Mouse (Mus musculus) left cerebral cortex, postnatal 4 days (tissue): ENCODE results near the gene Galnt11. TPM values are rescaled to one million over a fixed set of nuclear protein-coding genes. Genes with fewer than 3 reads are reported as not detected.
A peak's percentile ranks its signal among the peaks of the same experiment; 100 is the strongest.
"Not testable (repeated sequence)": the region's sequence is repeated elsewhere in the genome, so short reads cannot be mapped to it uniquely, and the experiment has no call there.

Source experiments
- DNase-seq: peaks from one replicate; pipeline ENCODE4 v3.0.0-alpha.2; 2022
- intact Hi-C: fragments of 180-260 bp; cut with DNase I; formaldehyde crosslinking; loops from one replicate; pipeline ENCODE4 v1.15.1; 2025
- total RNA-seq, 2 experiments: library from RNA; stranded (reverse); gene quantifications; 2 replicates each; pipeline ENCODE4 v1.2.3; 2021

Gene Galnt11
- total RNA-seq = 10 to 100 TPM; 36.8 to 38.6 TPM

DNA sequence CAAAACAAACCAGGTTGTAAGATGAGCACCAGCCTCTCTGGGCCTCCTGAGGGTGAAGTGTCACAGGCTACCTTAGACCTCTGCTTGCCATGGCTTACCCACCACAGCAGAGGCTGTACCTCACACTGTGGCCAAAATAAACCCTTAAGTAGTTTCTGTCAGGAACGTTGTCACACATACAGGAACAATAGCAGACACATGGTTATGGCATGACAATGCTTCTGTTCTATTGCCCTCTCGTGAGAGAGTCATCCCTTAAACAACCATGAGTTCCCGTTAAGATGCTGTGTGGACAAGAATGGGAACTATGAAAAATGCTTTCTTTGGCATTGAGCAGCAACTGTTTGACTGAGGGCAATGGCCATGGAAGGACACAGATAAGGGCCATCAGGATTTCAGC is at the start of gene Galnt11:
Galnt11 (plus strand) TSS at position 301 of the 400 bp plus-strand sequence.
- intact Hi-C loops = no loop called here

DNA sequence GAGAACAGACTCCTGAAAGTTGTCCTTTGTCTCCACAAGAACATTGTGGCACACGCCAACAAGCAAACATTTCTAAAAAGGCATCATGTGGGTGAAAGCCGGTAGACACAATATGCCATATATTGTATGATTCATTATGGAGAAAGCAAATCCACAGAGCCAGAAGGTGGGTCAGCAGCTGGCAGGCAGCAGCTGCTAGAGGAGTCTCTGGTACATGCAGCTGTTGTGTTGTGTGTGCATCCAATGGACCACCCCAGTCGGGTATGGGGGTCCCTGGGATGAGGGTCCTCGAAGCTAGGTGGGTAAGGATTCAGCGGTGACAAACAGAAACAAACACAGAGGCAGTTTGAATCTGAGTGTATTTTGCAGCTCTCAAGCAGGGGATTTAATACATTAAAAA is 43.8 kb upstream of the Galnt11 start:
- intact Hi-C loops = not testable (repeated sequence)

More for the DNA sequence above, at the start of gene Galnt11:
- DNase-seq = no peak

DNA sequence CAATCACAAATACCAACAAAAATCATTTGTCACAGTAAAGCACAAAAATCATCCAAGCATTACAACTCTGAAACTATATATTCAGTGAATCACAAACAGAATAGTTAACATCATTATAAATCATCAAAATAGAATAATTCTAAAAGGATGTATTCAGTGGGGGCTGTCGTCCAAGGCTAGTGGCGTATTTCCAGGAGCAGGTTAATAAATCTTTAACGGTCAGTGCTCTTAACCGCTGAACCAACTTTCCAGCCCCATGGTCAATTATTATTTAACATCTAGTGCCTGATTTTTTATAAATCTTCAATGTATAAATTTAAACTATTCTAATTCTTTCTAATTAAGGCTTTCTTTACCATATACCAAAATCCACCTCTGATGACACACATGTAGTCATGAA is 43.2 kb upstream of the Galnt11 start:
- DNase-seq, intact Hi-C loops: not testable (repeated sequence)

More for the DNA sequence above, 43.8 kb upstream of the Galnt11 start:
- not testable (repeated sequence) for DNase-seq

DNA sequence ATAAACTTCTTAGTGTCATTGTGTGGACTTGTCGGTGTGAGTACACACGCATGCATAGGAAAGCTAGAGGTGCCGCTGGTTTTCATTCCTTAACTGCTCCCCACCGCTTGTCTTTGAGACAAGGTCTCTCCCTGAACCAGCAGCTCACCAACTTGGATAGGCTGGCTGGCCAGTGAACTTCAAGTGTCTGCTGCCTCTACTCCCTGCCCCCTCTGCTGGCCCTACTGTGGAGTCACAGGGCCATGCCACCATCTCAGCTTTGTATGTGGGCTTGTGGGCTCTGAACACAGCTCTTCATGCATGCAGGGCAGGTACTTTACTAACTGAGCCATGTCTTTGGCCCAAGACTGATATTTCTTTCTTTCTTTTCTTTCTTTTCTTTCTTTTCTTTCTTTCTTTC is 42.4 kb upstream of the Galnt11 start:
- no peak for DNase-seq
- intact Hi-C loops = no loop called here

DNA sequence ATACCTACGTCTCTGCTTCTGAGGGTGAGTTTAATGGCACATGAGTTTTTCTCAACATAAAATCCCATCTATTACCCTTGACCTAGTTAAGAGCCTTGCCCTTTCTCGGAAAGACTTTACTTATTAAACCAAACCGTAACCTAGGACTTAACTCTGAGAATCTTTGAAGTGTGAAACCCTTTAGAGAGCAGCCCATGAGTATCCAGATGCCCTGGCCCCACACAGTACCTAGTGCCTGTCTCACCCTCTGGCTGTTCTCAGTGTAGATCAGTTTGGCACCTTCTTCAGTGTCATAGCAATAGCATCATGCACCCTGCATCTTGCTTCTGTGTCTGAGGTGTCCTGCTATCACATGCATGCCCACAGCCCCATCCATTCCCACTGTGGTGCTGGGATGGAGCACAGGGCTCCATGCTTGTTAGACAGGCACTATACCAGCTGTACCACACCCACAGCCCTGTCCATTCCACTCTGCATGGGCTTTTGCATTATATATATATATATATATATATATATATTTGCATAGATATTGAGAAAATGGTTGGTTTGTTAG is 41.7 kb upstream of the Galnt11 start:
- intact Hi-C loops = no loop called here
- DNase-seq = no peak

DNA sequence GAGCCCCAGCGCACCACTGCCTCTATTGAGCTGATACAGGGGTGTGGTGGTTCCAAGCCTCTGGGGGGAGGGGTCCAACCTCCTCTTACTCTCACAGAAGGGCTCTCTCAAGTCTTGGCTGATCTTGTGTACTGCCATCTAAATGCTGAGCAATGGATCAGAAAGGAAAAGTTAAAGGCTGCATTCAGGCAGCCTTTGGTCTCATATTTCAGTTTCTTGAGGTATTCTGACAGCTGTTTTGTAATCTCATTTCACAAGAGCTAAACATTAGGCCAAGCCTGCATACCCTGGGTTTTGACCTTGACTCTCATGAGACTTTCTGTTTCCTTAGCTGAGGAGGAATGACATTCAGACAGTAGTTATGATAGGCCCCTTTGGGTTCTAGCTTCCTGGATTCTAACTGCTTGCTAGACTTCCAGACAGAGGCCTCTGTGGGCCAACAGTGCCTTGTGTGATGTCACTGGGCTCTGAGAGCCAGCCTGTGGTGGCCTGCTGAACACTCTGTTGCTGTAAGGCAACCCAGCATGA is 40.6 kb upstream of the Galnt11 start, which contains the start of gene Galntl5:
Galntl5 (plus strand) TSS at position 457 of the 528 bp plus-strand sequence.
- intact Hi-C loops = no loop called here
- no peak for DNase-seq

DNA sequence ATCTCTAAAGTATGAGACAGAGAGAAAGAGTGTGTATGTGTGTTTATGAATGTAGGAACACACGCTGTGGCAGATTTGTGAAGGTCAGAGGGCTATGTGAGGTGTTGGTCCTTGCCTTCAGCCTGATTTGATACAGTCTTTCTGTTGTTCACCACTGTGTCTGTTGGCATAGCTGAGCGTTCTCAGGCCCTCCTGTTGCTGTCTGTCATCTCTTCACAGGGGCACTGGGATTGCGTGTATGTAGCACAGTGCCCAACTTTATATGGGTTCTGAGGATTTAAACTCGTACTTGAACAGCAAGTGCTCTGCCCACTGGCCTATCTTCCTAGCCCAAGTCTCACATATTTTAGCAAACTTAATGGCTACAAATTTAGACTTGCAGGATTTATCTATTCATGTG is 38.1 kb upstream of the Galnt11 start:
- DNase-seq = no peak
- intact Hi-C loops = no loop called here

DNA sequence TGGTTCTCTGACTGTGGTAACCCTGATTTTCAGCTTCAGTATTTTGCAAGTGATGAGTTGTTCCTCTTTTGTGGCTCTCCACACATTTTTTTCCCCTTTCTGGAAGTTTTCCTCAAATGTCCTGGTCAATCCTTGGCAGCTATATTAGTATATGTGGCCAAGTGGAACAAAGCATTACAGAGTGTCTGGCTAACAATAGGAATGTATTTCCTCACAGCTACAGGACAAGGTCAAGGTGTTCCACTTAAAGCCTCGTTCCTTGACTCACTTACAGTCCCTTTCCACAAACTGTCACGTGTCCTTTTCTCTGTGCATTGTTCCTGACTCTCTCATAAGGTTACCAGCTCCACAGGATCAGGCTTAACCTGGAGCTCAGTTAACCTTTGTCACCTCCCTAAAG is 37.1 kb upstream of the Galnt11 start:
- intact Hi-C loops = no loop called here
- no peak for DNase-seq

DNA sequence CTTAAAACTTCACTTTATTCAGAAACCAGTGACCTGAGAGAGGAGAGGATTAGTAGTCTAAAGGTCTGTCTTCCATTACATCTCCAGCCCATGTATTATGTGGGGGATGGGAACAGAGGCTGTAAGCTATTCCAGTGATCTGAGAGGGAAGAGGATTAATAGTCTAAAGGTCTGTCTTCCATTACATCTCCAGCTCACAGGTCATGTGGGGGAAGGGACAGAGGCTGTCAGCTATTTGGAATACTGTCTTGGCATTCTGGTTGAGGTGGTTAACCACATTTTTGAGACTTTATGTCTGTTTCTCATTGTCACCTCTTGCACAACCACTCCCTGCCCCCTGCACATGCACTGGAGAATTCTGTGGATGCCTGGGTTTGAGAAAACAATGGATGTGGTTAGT is 34.0 kb upstream of the Galnt11 start:
- intact Hi-C loops = no loop called here
- DNase-seq = no peak

DNA sequence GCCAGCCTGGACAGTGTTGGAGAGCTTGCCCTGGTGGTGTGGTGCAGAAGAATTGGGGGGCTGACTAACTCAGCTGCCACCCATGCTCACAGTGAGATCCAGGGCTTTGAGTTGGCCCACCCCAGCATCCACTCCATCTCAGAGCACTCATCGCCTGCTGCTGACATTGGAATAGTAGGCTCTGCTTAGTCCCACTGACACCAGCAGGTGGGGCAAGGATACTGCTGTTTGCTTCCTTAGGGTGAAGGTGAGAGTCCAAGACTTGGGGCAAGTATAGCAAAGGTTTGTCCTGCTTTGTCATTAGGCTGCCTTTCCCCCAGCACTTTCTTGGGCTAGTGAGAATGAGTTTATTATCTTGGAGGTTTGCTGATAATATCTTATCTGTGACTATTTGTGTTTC is 32.9 kb upstream of the Galnt11 start:
- intact Hi-C loops = no loop called here
- peak; percentile 6 for DNase-seq

DNA sequence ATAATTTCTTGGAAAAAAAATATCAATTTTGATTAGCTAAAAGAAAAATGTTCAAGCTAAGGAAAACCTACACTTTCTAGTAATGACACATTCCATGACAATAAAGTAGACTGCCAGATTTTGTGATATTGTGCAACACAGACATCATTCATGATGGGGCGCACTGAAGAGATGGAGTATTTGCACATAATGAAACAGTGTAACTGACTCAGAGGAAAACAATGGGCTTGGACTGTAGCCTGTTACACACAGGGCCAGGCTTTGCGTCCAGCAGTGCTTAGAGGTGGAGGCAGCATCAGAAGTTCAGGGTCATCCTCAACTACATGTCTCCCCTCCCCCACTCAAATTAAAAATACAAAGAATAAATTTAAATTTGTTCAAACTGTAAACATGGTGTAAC is 31.2 kb upstream of the Galnt11 start:
- intact Hi-C loops = no loop called here
- no peak for DNase-seq

DNA sequence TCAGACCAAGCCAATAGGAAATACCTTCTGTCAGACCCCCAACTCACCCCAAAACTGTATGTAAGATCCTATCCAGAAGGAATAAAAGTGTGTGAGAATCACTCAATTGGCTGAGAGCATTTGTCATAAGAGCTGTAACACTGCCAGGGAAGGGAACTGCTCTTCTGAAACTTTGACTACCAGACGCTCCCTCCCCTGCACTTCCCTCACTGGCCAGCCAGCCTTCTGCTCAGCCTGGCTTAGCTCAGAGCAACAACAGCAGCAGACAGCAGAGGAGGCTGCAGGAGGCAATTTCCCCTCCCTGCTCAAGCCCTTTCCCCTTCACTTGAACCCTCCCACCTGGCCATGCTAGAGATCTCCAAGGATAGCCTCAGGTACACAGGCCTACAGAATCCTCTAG is 9.8 kb upstream of the Galnt11 start:
- intact Hi-C loops = no loop called here
- no peak for DNase-seq

DNA sequence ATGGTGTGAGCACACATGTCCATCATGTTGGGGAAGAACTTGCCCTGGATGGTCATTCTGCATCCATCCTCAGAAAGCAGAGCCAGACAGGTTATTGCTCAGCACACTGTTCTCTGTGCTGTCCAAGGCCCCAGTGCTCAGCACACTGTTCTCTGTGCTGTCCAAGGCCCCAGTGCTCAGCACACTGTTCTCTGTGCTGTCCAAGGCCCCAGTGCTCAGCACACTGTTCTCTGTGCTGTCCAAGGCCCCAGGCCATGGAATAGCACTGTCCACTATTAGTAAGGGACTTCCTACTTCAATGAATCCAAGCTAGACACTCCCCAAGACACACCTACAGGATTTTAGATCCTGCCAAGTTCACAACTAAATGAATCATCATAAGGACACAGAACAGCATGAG is 8.5 kb upstream of the Galnt11 start:
- DNase-seq, intact Hi-C loops: not testable (repeated sequence)

DNA sequence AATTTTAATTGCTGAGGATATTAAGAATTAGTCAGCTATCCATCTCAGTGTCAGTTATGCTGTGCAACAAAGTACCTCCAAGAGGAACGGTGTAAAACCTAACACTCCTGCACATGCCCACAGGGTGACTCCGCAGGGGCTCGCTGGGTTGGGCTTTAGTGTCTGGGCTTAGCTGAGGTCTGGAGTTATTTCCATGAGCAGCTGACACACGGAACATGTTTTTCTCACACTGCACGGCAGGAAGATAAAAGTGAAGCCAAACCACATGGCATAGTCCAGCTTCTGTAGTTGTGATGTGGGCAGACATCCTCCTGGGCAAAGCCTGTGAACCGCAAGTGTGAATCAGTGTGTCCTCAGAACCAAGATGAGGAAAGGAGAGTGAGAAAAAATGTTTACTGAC is 6.7 kb upstream of the Galnt11 start:
- intact Hi-C loops = no loop called here
- peak; percentile 10 for DNase-seq

DNA sequence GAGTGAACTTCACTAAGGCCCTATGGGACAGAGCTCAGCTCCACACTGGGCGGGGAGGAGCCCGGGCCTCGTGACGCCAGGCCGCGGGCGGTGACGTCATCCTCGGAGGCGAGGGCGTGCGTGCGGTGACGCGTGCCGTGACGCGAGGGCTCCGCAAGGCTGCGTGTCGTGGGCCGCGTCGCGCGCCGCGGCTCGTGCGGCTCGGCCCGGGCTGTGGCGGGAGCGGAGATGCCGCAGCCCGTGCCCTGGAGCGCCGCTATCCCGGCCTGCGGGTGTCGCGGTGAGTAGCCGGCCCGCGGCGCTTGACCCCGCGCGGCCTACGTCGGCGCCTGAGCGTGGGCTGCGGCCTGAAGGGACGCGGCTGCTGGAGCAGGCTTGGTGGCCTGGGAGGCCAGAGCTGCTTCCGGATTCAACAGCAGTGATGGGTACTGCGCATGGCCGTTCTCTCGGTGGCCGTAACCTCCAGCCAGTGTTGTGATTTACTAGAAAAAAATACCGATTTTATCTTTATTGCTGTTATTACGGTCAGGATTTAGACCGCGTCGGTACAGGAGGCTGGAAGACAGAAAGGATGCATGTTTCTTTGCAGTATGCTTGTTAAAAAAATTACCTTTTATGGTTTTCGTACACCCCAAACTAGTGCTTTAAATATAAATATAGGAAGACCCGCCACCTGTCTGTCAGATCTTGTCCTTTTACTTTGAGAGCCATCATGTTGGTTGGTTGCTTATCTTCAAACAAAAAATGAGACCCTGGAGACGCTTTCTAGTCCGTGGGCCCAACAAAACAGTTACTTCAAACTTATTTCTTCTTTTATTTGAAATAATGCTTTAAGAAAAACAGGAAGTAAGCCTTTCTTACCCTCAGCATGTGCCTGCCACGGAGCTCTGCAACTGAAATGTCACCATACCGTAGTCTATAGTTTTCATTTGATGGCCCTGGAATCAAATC is 1.3 kb downstream of the Galnt11 start, which contains the start of gene E130116L18Rik:
E130116L18Rik (minus strand) TSS at position 402 of the 951 bp plus-strand sequence.
- DNase-seq = peak; percentile 91
- intact Hi-C loops = no loop called here

DNA sequence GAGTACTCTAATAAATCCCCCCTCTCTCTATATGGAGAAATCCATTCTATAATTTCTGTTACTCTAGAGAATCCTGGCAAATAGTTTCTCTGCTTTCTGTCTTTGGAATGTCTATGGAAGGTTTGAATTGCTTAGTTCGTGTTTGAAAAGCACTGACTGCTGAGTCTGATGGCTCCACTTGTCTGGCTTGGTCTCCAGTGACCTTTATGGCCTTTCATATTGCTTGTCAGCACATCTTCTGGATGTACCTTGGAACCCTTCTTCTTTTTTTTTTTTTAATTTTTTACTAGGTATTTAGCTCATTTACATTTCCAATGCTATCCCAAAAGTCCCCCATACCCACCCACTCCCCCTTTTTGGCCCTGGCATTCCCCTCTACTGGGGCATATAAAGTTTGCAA is 2.7 kb downstream of the Galnt11 start:
- intact Hi-C loops, DNase-seq: not testable (repeated sequence)

DNA sequence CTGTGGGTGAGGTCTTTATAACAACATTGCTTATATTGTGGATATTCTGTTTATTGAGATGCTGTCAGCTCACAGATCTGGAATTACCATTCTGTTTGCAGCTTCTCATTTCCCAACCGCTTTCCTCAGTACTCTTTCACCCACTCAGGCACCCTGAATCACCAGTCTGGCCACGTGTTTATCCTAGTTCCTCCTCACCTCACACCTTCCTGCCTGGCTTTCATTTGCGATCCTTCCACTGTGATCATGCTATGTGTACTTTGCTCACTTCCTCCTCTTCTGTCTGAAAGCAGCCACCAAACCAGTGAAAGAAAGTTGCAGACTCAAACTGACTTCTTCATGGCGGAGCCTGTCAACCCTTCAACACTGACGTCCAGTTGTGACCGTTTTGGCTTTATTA is 21.4 kb downstream of the Galnt11 start:
- no peak for DNase-seq
- intact Hi-C loops = no loop called here

DNA sequence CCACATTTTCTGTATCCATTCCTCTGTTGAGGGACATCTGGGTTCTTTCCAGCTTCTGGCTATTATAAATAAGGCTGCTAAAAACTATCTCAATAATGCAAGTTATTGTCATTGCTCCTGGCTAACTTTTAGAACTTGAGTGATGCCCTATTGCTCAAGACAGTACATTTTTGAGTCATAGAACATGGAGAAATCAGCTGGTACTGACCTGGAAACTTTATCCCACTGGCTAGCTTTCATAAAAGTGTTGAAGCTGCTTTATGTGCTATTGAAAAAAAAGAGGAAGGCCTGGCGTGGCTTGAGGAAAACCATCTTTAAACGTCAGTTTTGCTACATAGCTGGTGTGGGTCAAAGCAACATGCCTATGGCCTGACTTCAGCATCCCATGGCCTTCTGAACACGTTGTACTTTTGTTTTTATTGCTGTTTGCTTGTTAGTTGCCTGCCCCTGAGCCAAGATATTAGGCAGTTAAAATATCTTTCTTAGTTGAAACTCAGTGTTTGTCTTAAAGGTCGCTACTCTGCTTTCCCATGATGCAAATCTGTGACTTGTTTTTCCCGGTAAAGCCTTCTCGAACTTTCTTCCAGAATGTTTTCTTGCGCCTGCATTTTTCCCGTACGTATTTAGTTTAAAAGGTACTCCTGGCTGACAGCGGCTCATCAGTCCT is 24.2 kb downstream of the Galnt11 start:
- intact Hi-C loops = no loop called here
- no peak for DNase-seq

DNA sequence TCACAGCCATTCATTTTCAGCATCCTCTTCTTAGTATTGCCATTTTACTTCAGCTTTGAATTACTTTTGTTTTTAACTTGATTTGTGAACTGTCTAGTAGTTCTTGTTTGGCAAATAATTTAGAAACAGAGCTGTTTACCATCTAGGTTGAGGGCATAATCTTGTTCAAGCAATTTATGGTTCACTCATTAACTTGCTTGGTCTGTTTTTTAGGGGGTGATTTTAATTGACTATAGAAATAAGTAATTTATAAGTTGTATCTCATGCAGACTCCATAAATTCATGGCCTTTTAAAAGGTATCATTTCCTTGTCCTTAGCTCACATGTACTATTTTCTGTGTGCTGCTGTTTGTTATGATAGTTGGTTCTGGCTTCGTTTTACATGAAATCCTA is 24.8 kb downstream of the Galnt11 start:
- intact Hi-C loops = no loop called here

DNA sequence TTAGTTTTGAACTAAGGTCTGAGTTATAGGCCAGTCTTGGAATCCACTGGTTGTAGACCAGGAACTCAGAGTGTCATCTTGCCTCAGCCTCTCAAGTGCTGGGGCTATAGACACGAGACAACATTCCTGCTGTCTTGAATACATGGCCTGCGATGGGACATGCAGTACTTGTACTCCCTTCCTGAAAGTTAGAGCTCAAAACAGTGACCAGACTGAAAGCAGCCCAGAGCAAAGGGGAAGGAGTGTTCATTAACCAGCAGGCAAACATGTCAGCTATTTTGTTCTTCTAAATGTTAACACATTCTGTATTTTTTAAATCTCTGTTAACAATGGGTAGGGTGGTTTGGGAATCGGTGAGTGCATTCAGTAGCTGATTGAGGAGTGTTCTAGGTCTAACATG is 25.3 kb downstream of the Galnt11 start:
- intact Hi-C loops = no loop called here
- DNase-seq = no peak

More for the DNA sequence above, 24.8 kb downstream of the Galnt11 start:
- no peak for DNase-seq

DNA sequence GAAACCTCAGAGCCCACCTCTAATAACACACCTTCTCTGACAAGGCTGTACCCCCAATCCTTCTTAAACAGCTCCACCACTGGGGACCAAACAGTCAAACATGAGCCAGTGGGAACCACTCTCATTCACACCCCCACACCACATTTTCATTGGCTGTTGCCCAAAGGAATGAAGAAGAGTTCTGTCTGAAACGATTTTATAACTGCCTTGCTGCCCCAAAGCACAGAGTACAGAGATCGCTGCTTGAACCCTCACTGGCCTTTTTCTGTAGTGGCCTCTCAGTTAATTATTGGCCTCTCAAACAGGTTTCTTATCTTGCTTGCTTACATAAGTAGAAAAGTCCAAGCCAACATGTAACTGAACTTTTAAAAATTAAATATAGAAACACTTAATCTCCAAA is 30.7 kb downstream of the Galnt11 start:
- no peak for DNase-seq
- intact Hi-C loops = no loop called here
